Mouse (Mus musculus) bone marrow, adult 2 months (tissue): Measurements from ENCODE around the gene Hdac6.

Experiments used
- CTCF ChIP-seq: fragments of 200-500 bp; IDR thresholded peaks from 2 replicates; pipeline ENCODE4 v1.5.1; 2011; ENCODE audit warnings: low read length, control low read depth; ENCODE audit not compliant: control insufficient read depth, insufficient read depth
- POLR2A ChIP-seq: fragments of 200-500 bp; IDR thresholded peaks from 2 replicates; pipeline ENCODE4 v1.6.1; 2011; ENCODE audit warnings: low read depth, mild to moderate bottlenecking, control low read depth, low read length, borderline replicate concordance; ENCODE audit not compliant: control insufficient read depth

- TF ChIP-seq CTCF = no peak
- no peak for TF ChIP-seq POLR2A
Measured at GRCm38 (mm10) chrX:7936874-7937273, 10.8 kb downstream of the Hdac6 start.
